Mouse (Mus musculus) neural tube, embryonic 13.5 days (tissue): Measurements from ENCODE around the gene Dhx30. TPM values are rescaled to one million over a fixed set of nuclear protein-coding genes. Genes with fewer than 3 reads are reported as not detected.
"Not testable (repeated sequence)": the region's sequence is repeated elsewhere in the genome, so short reads cannot be mapped to it uniquely, and the experiment has no call there.

Experiments used
- ATAC-seq: fragments of 200-750 bp; cut with Nextera tagmentation; 2 replicates; pipeline ENCODE4 v1.8.0; 2017; ENCODE audit warnings: low read depth, mild to moderate bottlenecking, moderate TSS enrichment, moderate library complexity
- H3K27ac ChIP-seq: fragments of 300-500 bp; sonication (generic); replicated peaks from 2 replicates; pipeline ENCODE4 v1.5.1; 2015; ENCODE audit warnings: moderate library complexity, mild to moderate bottlenecking, inconsistent platforms
- H3K27me3 ChIP-seq: fragments of 300-500 bp; sonication (generic); 2 replicates; pipeline ENCODE4 v1.6.1; 2015; ENCODE audit warnings: mild to moderate bottlenecking, inconsistent platforms
- H3K36me3 ChIP-seq: fragments of 300-500 bp; sonication (generic); 2 replicates; pipeline ENCODE4 v1.6.1; 2015; ENCODE audit warnings: mild to moderate bottlenecking, inconsistent platforms
- H3K4me1 ChIP-seq: fragments of 300-500 bp; sonication (generic); replicated peaks from 2 replicates; pipeline ENCODE4 v1.6.1; 2015; ENCODE audit warnings: inconsistent platforms
- H3K4me2 ChIP-seq: fragments of 300-500 bp; sonication (generic); 2 replicates; pipeline ENCODE4 v1.6.1; 2015; ENCODE audit warnings: inconsistent platforms, mild to moderate bottlenecking, moderate library complexity
- H3K4me3 ChIP-seq: fragments of 300-500 bp; sonication (generic); 2 replicates; pipeline ENCODE4 v1.5.1; 2015; ENCODE audit warnings: mild to moderate bottlenecking, inconsistent platforms
- H3K9ac ChIP-seq: fragments of 300-500 bp; sonication (generic); 2 replicates; pipeline ENCODE4 v1.6.1; 2015; ENCODE audit warnings: moderate library complexity, mild to moderate bottlenecking, inconsistent platforms
- H3K9me3 ChIP-seq: fragments of 300-500 bp; sonication (generic); 2 replicates; pipeline ENCODE4 v1.6.1; 2016; ENCODE audit warnings: inconsistent platforms
- WGBS: fragments of 180-500 bp; shearing (Covaris S2); methylation state at CpG from one replicate; pipeline ENCODE4 v1.1.7; 2015; 5-methylcytosine and 5-hydroxymethylcytosine counted together
- polyA plus RNA-seq: library from polyadenylated mRNA; unstranded; fragments of >200 nt; fragmentation: Nextera tagmentation; extraction: Ambion mirVana; gene quantifications from 2 replicates; pipeline ENCODE4 v1.2.1, GENCODE M21; 2015

The Dhx30 gene
- polyA plus RNA-seq, 1 experiment from 2014 or later = 188 TPM

DNA sequence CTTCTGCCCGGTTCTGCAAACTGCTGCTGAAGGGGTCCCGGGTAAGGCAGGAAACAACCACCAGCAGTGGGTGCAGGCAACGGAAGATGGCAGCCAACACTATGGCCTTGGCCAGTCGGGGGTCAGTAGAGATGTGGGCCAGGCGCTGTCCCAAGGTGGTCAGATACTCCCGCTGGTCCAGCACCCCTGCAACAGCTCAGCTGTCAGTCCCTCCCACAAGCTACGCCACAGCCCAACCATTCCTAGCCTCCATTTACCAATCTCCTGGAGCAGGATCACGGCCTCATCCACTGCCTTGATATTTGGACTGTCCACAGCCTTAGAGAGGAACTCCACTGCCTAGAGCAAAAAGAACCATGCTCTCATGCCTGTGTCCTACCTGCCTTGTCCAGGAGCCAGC, 31.9 kb downstream of the Dhx30 start:
- H3K27me3 ChIP-seq = no peaks in the 10 kb centered on the region
- H3K9ac ChIP-seq = no peak overlapping the region
- 94% methylated on average over 8 of the region's 8 CpGs for WGBS
- H3K4me2 ChIP-seq = no peak overlapping the region
- no peak for ATAC-seq
- H3K4me3 ChIP-seq = no peak overlapping the region
- 0 out of 2 replicates have a peak overlapping the region, but pooled peaks have one; percentile 5 for H3K27ac ChIP-seq
- peaks cover 98% of the 10 kb centered on the region for H3K36me3 ChIP-seq
- no peaks in the 10 kb centered on the region for H3K9me3 ChIP-seq
- H3K4me1 ChIP-seq = peaks cover 3% of the 10 kb centered on the region; the same call in 1 of the 2 replicates

DNA sequence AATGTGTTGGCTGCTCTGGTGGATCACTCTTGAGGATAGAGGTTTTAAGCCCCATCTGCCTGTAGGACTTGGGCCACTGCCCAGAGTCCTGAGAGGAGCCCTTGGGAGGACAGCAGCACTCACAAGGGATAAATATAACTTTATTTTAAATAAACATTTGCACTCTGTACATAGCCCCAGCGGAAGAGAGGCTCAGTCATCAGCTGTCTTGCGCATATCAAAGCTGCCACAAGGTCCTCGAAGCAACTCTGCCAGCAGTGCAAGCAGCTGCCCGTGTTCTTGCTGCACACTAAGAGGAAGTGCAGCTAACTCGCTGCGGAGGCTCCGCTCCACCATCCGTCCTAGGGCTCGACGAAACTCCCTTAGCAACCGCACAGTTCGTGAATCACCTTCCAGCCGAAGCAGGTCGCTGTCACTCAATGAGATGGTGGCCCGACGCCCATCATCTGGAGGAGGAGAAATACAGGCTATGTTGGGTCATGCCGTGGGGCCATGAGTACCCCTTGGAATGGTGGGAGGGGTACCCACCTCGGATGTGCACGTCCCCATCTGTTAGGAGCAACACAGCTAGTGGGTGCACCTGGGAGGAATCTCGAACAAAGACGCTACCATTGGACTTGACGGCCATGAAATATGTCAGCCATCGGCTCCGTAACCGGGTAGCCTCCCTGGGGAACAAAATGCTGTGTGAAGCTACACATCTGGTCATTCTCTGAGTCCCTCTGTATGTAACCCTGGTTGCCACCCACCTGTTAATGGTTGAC, 33.2 kb downstream of the Dhx30 start:
- 69% methylated on average over 25 of the region's 25 CpGs for WGBS
- Histone ChIP-seq H3K9ac (no peak overlapping the region), H3K4me1 (peaks cover 3% of the 10 kb centered on the region; the same call in 1 of the 2 replicates), H3K9me3 (no peaks in the 10 kb centered on the region), H3K4me3 (no peak overlapping the region), H3K4me2 (no peak overlapping the region), H3K36me3 (peaks cover 98% of the 10 kb centered on the region), H3K27me3 (no peaks in the 10 kb centered on the region), H3K27ac (peak overlapping the region; percentile 59; the same call in 1 of the 2 replicates)
- ATAC-seq = peak; percentile 16; the same call in 1 of the 2 replicates

DNA sequence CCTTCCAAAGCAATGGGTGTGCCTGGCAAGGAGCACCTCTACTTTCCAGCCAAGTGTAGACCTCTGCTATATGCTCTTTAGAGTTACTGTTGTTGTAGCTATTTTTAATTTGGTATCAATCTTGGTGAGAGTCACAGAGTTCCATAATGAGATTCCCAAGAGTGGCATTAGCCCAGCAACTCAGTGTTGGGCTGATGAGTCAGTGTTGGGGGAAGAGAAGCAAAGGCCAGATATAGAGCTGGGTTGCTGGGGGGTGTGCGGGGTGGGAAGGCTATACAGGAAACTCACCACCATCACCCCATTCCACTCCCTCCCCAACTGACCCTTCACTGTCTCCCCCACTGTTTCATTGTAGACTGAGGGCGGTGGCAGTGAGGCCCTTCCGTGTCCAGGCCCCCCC, 36.6 kb downstream of the Dhx30 start:
- Histone ChIP-seq H3K4me3 (no peak overlapping the region), H3K27ac (no peak overlapping the region), H3K4me2 (no peak overlapping the region), H3K9me3 (no peaks in the 10 kb centered on the region), H3K4me1 (peaks cover 3% of the 10 kb centered on the region; the same call in 1 of the 2 replicates), H3K9ac (no peak overlapping the region), H3K36me3 (peaks cover 93% of the 10 kb centered on the region), H3K27me3 (no peaks in the 10 kb centered on the region)
- no peak for ATAC-seq
- WGBS = 68% methylated on average over 3 of the region's 3 CpGs

DNA sequence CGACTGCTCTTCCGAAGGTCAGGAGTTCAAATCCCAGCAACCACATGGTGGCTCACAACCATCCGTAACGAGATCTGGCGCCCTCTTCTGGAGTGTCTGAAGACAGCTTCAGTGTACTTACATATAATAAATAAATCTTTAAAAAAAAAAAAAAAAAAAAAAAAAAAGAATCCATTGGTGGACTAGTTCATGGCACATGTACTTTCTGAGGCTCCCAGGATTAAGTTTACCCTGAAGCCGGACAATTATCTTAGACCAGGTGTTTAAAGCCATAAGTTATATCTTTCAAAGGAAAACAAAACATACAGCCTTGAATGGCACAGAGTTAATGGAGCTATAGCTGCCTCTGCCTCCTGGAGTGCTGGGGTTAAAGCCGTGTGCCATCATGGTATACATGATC, 41.2 kb downstream of the Dhx30 start:
- H3K36me3 ChIP-seq = peaks cover 84% of the 10 kb centered on the region
- H3K9ac ChIP-seq, H3K4me2 ChIP-seq, H3K27ac ChIP-seq, H3K4me3 ChIP-seq, ATAC-seq, H3K4me1 ChIP-seq, H3K9me3 ChIP-seq, H3K27me3 ChIP-seq: not testable (repeated sequence)
- WGBS = 73% methylated on average over 4 of the region's 7 CpGs

DNA sequence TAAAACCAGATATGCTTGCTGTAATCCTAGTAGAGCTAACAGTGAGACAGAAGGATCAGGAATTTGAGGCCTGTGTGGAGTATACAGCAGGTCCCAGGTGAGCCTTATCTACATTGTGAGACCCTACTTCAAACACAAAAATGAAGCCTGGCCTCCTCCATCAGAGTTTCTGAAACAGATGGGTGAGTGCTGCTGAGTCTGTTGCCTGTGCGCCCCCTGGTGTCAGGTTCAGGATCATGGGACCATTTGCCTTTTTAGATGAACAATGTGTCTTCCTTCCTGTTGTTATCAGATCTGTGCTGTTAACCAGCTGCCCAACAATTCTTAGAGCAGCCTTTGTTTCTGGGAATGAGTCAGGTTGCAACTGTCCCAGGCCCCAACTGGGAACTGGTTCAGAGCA, 45.8 kb downstream of the Dhx30 start:
- WGBS = 0% methylated on average over 1 of the region's 1 CpGs
- ATAC-seq = peak; percentile 36; the same call in 1 of the 2 replicates
- Histone ChIP-seq H3K27me3 (no peaks in the 10 kb centered on the region), H3K36me3 (peaks cover 83% of the 10 kb centered on the region), H3K27ac (0 out of 2 replicates have a peak overlapping the region, but pooled peaks have one; percentile 11), H3K9ac (no peak overlapping the region), H3K4me3 (no peak overlapping the region), H3K4me1 (no peaks in the 10 kb centered on the region), H3K9me3 (no peaks in the 10 kb centered on the region), H3K4me2 (no peak overlapping the region)

DNA sequence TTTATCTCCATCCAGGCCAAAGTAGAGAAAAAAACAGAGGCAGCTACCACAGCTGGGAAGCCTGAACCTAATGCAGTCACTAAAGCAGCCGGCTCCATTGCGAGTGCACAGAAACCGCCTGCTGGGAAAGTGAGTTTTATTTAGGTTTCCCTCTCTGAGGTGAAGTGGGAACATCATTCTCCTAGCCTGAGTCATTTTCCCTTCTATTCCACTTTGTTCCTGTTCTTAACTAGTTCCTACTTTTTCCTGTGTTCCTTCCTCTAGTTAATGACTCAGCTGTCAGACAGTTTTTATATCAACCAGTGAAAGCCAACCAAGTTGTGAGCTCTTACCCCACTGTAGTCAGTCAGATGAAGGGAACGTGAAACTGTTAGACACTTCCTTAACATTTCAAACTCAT, 46.6 kb downstream of the Dhx30 start:
- Histone ChIP-seq H3K9me3 (no peaks in the 10 kb centered on the region), H3K36me3 (peaks cover 89% of the 10 kb centered on the region), H3K4me3 (no peak overlapping the region), H3K4me2 (no peak overlapping the region), H3K27me3 (no peaks in the 10 kb centered on the region), H3K9ac (no peak overlapping the region), H3K4me1 (no peaks in the 10 kb centered on the region), H3K27ac (no peak overlapping the region)
- ATAC-seq = no peak
- WGBS = 84% methylated on average over 4 of the region's 4 CpGs

DNA sequence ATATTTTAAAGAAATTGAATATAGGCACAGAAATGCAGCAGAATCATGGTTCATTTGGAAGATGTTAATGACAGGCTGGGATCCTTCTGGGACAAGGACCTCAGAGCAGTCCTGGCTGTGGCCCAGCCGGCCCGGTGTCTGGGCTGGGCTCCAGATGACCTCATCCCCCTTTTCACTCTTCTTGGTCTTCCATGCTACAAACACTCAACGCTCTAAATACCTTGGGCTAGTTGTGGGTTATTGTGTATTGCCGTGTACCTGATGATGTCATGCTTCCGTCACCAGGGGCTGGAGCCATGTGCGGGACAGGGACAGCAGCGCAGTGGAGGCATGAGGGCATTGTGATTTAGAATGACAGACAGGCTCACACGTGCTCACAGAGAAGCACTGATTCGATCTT, 47.3 kb downstream of the Dhx30 start:
- Histone ChIP-seq H3K27ac (no peak overlapping the region), H3K4me3 (no peak overlapping the region), H3K4me1 (no peaks in the 10 kb centered on the region), H3K4me2 (no peak overlapping the region), H3K27me3 (no peaks in the 10 kb centered on the region), H3K36me3 (peaks cover 93% of the 10 kb centered on the region), H3K9me3 (no peaks in the 10 kb centered on the region), H3K9ac (no peak overlapping the region)
- WGBS = 79% methylated on average over 9 of the region's 9 CpGs
- ATAC-seq = no peak

DNA sequence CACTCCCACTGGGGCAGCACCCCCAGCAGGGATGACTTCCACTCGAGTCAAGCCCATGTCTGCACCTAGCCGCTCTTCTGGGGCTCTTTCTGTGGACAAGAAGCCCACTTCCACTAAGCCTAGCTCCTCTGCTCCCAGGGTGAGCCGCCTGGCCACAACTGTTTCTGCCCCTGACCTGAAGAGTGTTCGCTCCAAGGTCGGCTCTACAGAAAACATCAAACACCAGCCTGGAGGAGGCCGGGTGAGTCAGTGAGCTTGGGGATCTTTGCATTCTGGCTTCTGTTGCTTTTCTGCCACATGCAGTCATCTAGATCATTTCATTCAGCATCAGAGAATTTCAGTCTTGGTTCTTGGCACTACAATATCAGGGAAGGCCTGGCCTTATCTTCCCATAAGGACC, 48.9 kb downstream of the Dhx30 start:
- peaks cover 89% of the 10 kb centered on the region for H3K36me3 ChIP-seq
- H3K9ac ChIP-seq = no peak overlapping the region
- H3K4me3 ChIP-seq = no peak overlapping the region
- no peak overlapping the region for H3K4me2 ChIP-seq
- H3K27me3 ChIP-seq = no peaks in the 10 kb centered on the region
- no peak overlapping the region for H3K27ac ChIP-seq
- H3K9me3 ChIP-seq = no peaks in the 10 kb centered on the region
- no peaks in the 10 kb centered on the region for H3K4me1 ChIP-seq
- ATAC-seq = no peak
- WGBS = 90% methylated on average over 6 of the region's 6 CpGs

DNA sequence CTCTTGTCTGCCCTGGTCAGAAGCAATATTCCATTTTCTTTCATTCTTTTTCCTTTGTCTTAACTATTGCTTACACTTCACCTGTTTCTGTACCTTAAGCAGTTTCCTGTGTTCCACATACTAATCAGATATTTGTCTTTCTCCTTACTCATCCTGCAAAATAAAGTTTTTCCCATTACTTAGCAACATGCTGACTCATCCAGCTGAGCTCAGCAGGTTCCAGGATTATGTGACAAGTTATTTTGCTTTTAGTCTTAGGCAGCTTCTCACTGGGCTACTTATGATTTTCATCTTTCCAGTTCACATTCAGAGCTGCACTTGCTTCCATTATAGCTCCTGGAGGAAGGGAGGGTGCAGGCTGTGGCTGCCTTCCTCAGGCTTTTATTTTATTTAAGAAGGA, 53.0 kb downstream of the Dhx30 start:
- Histone ChIP-seq H3K27ac (no peak overlapping the region), H3K9ac (no peak overlapping the region), H3K4me2 (no peak overlapping the region), H3K36me3 (peaks cover 60% of the 10 kb centered on the region), H3K27me3 (no peaks in the 10 kb centered on the region), H3K9me3 (no peaks in the 10 kb centered on the region), H3K4me3 (no peak overlapping the region), H3K4me1 (no peaks in the 10 kb centered on the region; the same call in 1 of the 2 replicates)
- no peak for ATAC-seq

DNA sequence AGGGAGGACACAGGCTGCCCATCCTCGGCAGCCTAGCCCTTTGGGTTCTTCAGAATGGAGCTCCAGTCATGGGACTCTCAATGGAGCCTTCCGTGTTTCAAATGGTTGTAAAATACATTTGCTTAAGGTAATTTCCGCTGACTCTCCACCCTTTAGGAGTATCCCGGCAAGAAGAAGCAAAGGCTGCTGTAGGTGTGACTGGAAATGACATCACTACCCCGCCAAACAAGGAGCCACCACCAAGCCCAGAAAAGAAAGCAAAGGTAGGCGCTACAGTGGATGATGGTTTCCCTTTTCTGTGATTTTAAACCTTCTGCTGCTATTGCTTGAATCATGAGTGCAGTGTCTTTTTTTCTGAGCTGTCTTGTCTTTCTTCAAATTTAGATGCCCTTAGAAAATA, 54.8 kb downstream of the Dhx30 start:
- no peak overlapping the region for H3K4me3 ChIP-seq
- 89% methylated on average over 6 of the region's 6 CpGs for WGBS
- ATAC-seq = no peak

DNA sequence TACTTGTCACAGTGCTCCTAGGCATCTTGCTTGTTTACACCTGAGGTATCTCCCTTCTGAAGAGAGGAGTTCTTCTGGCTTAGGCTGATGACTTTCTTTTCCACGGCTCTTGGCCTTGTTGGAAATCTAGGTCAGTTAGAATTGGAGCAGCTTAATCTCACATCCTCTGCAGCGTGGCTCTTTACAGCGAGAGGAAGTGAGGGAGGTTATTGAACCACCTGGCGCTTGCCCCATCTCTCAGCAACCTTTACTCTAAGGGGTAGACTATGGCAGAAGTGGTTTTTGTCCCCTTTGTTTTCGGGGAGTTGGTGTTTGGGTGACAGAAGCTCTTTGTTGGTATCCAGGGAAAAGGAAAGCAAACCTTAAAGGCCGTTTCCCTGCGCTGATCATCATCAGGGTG, 55.2 kb downstream of the Dhx30 start:
- Histone ChIP-seq H3K4me1 (peaks cover 12% of the 10 kb centered on the region), H3K27ac (no peak overlapping the region), H3K9ac (no peak overlapping the region), H3K4me3 (no peak overlapping the region), H3K27me3 (no peaks in the 10 kb centered on the region), H3K4me2 (no peak overlapping the region), H3K36me3 (peaks cover 43% of the 10 kb centered on the region), H3K9me3 (no peaks in the 10 kb centered on the region)
- WGBS = 88% methylated on average over 7 of the region's 7 CpGs
- no peak for ATAC-seq

More for the DNA sequence above, 54.8 kb downstream of the Dhx30 start:
- no peak overlapping the region for H3K4me2 ChIP-seq
- no peaks in the 10 kb centered on the region for H3K27me3 ChIP-seq
- H3K4me1 ChIP-seq = peaks cover 8% of the 10 kb centered on the region
- no peaks in the 10 kb centered on the region for H3K9me3 ChIP-seq
- H3K27ac ChIP-seq = no peak overlapping the region
- peaks cover 48% of the 10 kb centered on the region for H3K36me3 ChIP-seq
- no peak overlapping the region for H3K9ac ChIP-seq

DNA sequence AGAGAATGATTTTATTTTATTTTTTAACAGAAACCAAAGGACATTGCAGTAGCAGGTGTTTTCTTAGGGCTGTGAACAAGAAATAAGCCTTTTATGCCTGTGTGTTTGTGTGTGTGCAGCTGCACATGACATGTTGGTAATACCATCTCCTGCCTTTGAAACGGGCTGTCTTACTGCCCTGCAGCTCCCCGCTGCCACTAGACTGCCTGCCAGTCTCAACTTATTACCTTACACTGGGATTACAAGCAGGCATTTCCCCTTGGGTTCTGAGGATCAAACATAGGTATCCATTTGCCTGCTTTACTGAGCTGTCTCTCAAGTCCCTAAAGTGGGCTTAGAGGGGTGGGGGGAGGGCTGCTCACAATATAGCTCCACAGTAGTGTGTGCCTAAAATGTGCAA, 56.9 kb downstream of the Dhx30 start:
- Histone ChIP-seq H3K9ac (no peak overlapping the region), H3K27me3 (no peaks in the 10 kb centered on the region), H3K36me3 (peaks cover 28% of the 10 kb centered on the region), H3K4me2 (no peak overlapping the region), H3K4me3 (no peak overlapping the region), H3K27ac (no peak overlapping the region), H3K4me1 (peaks cover 27% of the 10 kb centered on the region), H3K9me3 (no peaks in the 10 kb centered on the region)
- 56% methylated on average over 2 of the region's 2 CpGs for WGBS
- ATAC-seq = no peak

DNA sequence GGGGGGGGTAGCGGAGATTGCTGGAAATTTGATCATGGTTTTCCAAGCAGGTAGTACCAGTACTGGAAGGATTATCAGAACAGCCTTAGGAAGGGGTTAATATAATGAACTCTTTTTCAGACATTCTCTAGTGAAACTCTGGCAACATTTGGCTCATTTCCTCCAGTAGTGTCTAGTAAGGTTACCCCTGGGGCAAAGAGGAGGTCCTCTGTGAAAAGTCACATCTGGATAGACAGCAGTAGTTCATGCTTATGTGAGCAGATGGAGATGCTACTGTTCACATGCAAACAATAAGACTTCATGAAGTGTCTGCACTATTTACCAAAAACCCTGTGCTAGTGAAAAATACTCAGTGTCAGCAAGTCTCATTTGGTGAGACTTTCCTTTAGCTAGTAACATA, 60.4 kb downstream of the Dhx30 start:
- Histone ChIP-seq H3K27ac (peak overlapping the region; percentile 33; the same call in 1 of the 2 replicates), H3K27me3 (no peaks in the 10 kb centered on the region), H3K9ac (no peak overlapping the region), H3K9me3 (no peaks in the 10 kb centered on the region), H3K4me1 (peaks cover 62% of the 10 kb centered on the region), H3K4me3 (no peak overlapping the region), H3K36me3 (peaks cover 5% of the 10 kb centered on the region; the same call in 1 of the 2 replicates), H3K4me2 (peak overlapping the region; percentile 25)
- 100% methylated on average over 1 of the region's 1 CpGs for WGBS
- no peak for ATAC-seq
